Comparison of ENCODE assay signal across 19 mouse cellular contexts in the genomic region with DNA sequence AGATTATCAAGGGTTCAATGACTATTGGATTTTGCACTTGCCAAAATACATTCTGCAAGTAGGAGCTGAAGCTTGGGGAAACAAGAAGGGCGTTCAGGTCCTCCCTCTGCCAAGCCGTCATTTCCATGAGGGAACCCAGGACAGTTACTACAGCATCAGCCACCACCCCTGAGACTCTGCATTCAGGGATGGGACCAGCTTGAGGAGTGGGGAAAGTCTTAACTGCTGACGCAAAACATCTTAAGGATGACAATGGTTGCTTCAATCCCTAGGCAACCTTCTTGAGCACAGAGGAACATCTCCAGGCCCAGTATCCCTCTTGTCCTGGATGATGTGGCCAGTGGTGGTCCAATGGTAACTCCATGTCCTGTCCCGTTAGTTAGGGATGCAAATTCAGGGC.
DNase-seq lines count a peak whose midpoint lies in the region; ATAC-seq lines count a peak whose summit lies in the region.
"Had no signal": no experiment of that assay in that cellular context is flagged by ENCODE, and none has a peak within 500 bp of the region (broad histone marks: within the 10 kb centered on the region; RNA-seq: fewer than 3 reads in every experiment).

No protein-coding gene starts in this region.

- ATAC-seq in forebrain, embryonic 15.5 days (replicated peaks): peak; percentile 21; the same call in 1 of the 2 replicates
- ATAC-seq: activated CD4-positive, CD25-positive, alpha-beta regulatory T cell, adult 4 months; hindbrain, embryonic 16.5 days had no signal

- peak overlapping the region; percentile 51 for H3K27ac ChIP-seq in forebrain, embryonic 15.5 days (replicated peaks)
- H3K27ac ChIP-seq: gastrocnemius, adult 2 months; heart, embryonic 10.5 days; hindbrain, embryonic 12.5 days had no signal

- H3K9me3 ChIP-seq in forebrain, embryonic 15.5 days: no peaks in the 10 kb centered on the region
- H3K9me3 ChIP-seq: embryonic facial prominence, embryonic 10.5 days; heart, embryonic 10.5 days; hindbrain, embryonic 12.5 days had no signal

- peaks cover 47% of the 10 kb centered on the region for H3K4me1 ChIP-seq in forebrain, embryonic 15.5 days

- no peak overlapping the region for H3K4me2 ChIP-seq in forebrain, embryonic 15.5 days (replicated peaks)
- H3K4me2 ChIP-seq: hindbrain, embryonic 12.5 days had no signal

- H3K4me3 ChIP-seq in forebrain, embryonic 15.5 days: no peak overlapping the region
- H3K4me3 ChIP-seq: embryonic facial prominence, embryonic 10.5 days; gastrocnemius, adult 2 months; heart, embryonic 10.5 days; hindbrain, embryonic 12.5 days had no signal

- WGBS in forebrain, embryonic 15.5 days: 49% methylated on average over 4 of the region's 4 CpGs

- DNase-seq in heart, adult 11 months: peak; percentile 61
- DNase-seq in heart, adult 18-20 months: no peak
- peak; percentile 46 for DNase-seq in R1 (ENCODE audit: low read depth, low spot score)
- no peak for DNase-seq in spleen, postnatal 4 days (ENCODE audit: low spot score in 2 of 2)
- DNase-seq in left cerebral cortex, adult 9 months (ENCODE audit: low spot score in 2 of 2): no peak
- DNase-seq: cerebellum, adult 2 months; cerebellum, postnatal 10 days; gastrocnemius, adult 2 months; gastrocnemius, postnatal 25 days; heart, postnatal 10 days; heart, postnatal 4 days; kidney, adult 11 months had no signal

- H3K36me3 ChIP-seq in forebrain, embryonic 15.5 days: no peaks in the 10 kb centered on the region
- H3K36me3 ChIP-seq: embryonic facial prominence, embryonic 10.5 days; G1E; heart, embryonic 10.5 days; hindbrain, embryonic 12.5 days had no signal

- no peaks in the 10 kb centered on the region for H3K27me3 ChIP-seq in forebrain, embryonic 15.5 days
- H3K27me3 ChIP-seq: hindbrain, embryonic 12.5 days had no signal

- no peak overlapping the region for H3K9ac ChIP-seq in forebrain, embryonic 15.5 days (replicated peaks)
- H3K9ac ChIP-seq: hindbrain, embryonic 12.5 days had no signal

Comparison
In these comparisons a context has a peak if more than half of its experiments do, and no peak if none do; other contexts are left out.
1. DNase-seq: peak in heart, adult 11 months (single experiment) and R1 (single experiment); none in heart, adult 18-20 months (0 of 2), spleen, postnatal 4 days (0 of 2) and left cerebral cortex, adult 9 months (0 of 2).